Mouse (Mus musculus) brain, adult 10 weeks (tissue): ENCODE results near the gene Zfp809. TPM values are rescaled to one million over a fixed set of nuclear protein-coding genes. Genes with fewer than 3 reads are reported as not detected.

Experiments used
- polyA plus RNA-seq: library from polyadenylated mRNA; stranded (reverse); fragments of 350-450 nt; fragmentation: Illumina TruSeq; extraction: RNeasy Lipid Tissue Mini Kit (QIAGEN cat#74804); gene quantifications from one replicate; pipeline ENCODE4 v1.2.3, GENCODE M21; 2015; ENCODE audit warnings: low read depth, low replicate concordance

Gene Zfp809
- 17.8 TPM for polyA plus RNA-seq

GRCm38 (mm10) chr9:22225581-22226388 lies at the start of gene Zfp809:
Gene Zfp809 (plus strand): TSS chr9:22225714.

GRCm38 (mm10) chr9:22188025-22188611 lies 37.4 kb upstream of the Zfp809 start, which contains the start of gene Zfp872:
Gene Zfp872 (plus strand): TSS chr9:22188090.

GRCm38 (mm10) chr9:22259184-22260091 lies 33.9 kb downstream of the Zfp809 start, which contains the start of gene Zfp599:
Gene Zfp599 (minus strand): TSS chr9:22259895.

Other genes starting within 250 kb of the Zfp809 start
- 1.7 TPM for gene Rgl3, start 236.3 kb upstream of the Zfp809 start, polyA plus RNA-seq
- 5.1 TPM for gene Ccdc151, start 223.1 kb upstream of the Zfp809 start, polyA plus RNA-seq
- 85.6 TPM for gene Prkcsh, start 222.9 kb upstream of the Zfp809 start, polyA plus RNA-seq
- gene Elavl3, start 173.7 kb upstream of the Zfp809 start, polyA plus RNA-seq: 107 TPM
- 1.0 TPM for gene Gm49318, start 154.5 kb upstream of the Zfp809 start, polyA plus RNA-seq
- 18.0 TPM for gene Zfp653, start 154.3 kb upstream of the Zfp809 start, polyA plus RNA-seq
- 63.5 TPM for gene Ecsit, start 140.3 kb upstream of the Zfp809 start, polyA plus RNA-seq
- 1.4 TPM for gene Cnn1, start 126.5 kb upstream of the Zfp809 start, polyA plus RNA-seq
- 146 TPM for gene Elof1, start 108.5 kb upstream of the Zfp809 start, polyA plus RNA-seq
- gene Acp5, start 90.0 kb upstream of the Zfp809 start, polyA plus RNA-seq: 0.58 TPM
- 79.6 TPM for gene Pigyl, start 68.9 kb upstream of the Zfp809 start, polyA plus RNA-seq
- not detected for gene Zfp872, start 37.6 kb upstream of the Zfp809 start, polyA plus RNA-seq
- 2.5 TPM for gene Zfp599, start 34.2 kb downstream of the Zfp809 start, polyA plus RNA-seq
- 17.0 TPM for gene Zfp810, start 81.9 kb downstream of the Zfp809 start, polyA plus RNA-seq
- gene Anln, start 163.5 kb downstream of the Zfp809 start, polyA plus RNA-seq: 34.6 TPM
- 10.0 TPM for gene 9530077C05Rik, start 185.8 kb downstream of the Zfp809 start, polyA plus RNA-seq
- not detected for gene Gm17545, start 228.6 kb downstream of the Zfp809 start, polyA plus RNA-seq
- 44.9 TPM for gene Rp9, start 244.0 kb downstream of the Zfp809 start, polyA plus RNA-seq